Mouse (Mus musculus): ENCODE measurements around the gene Slc25a10.

Gene Slc25a10

GRCm38 (mm10) chr11:120491317-120492023, at the start of gene Slc25a10:
TSS of gene Slc25a10 (plus strand) at chr11:120491840.
- DNase-seq: peak; percentile 84

- no peak for DNase-seq
Measured at GRCm38 (mm10) chr11:120442344-120442743, 49.3 kb upstream of the Slc25a10 start, which contains the start of gene Tspan10. TSS of gene Tspan10 (plus strand) at chr11:120442644.

DNA sequence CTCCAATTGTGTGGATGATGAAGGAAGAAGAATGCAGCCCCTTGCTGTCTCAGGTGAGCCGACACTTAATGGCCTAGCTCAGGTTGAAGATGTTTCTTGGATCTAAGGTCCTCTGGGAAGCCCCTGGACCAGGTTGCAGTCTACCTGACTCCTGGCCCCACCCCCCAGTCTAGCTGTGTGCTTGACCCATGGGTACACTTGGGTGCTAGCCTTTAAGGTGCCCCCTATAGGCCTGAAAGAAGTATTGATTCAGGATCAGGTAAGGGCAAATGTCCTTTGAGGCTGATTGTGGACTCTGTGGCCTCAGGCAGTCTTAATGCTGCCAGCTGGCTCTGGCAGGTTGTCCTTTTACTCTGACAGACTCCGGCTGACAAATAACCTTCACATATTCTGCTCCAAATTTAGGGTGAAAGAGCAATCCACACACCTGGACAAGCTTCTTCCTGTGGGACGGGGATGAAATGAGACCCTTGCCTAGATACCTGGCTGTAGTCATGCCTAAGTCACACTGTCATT, 48.8 kb upstream of the Slc25a10 start:
- DNase-seq: no peak

GRCm38 (mm10) chr11:120444106-120444505, 47.5 kb upstream of the Slc25a10 start:
- DNase-seq: no peak

- no peak for DNase-seq
Measured at GRCm38 (mm10) chr11:120445475-120445874, 46.2 kb upstream of the Slc25a10 start.

DNA sequence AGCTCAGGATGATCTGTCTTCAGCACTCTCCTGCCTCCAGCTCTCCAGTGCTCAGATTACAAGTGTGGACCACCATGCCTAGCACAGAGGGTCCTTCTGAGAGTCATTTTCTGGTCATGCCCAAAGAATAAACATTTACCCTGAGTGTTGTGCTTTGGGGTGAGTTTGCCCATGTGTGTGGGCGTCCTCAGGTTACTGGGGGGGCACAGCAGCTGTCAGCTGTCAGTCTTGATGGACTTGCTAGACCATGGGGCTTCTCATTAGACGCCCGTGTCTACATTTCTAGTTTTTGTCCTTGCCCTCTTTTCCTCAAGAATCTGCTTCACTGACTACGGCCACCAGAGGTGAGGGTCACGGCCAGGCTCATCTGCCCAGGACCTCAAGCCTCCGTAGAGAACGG, 44.5 kb upstream of the Slc25a10 start:
- DNase-seq: no peak

DNA sequence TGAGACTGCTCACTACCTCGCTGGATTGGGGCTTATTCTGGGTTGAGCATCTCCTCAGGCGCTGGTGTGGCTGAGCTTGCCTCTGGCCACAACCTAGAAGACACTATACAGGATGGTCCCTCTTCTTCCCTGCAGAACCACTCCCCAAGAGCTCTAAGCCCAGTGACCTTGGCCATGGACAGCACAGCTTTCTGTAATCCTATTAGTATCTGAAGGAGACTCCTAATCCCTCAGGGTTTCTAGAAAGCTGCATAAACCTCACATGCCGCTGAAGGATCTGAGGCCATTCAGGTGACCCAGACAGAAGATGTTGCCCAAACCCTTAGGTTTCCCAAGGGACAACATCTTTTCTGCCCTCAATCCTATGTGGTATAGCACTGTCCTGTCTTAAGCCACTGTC, 39.4 kb upstream of the Slc25a10 start:
- DNase-seq: no peak

DNA sequence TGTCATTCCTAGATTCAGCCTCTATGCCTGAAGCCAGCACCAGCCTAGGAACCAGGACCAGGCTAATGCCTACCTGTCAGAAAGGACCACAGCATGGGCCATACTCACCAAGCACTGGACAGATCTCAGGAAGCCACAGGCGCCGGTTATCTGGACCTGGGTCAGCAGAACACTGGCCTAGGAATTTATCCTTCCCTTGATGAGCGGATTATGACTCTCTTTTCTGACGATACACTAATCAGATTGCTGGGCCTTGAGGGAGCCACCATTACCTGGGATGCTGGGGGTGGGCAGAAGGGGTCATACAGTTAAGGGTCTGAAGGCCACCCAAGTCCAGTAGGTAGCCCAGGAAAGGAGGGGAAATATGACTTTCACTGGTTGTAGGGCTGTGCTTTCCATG, 38.3 kb upstream of the Slc25a10 start, which contains the start of gene Pde6g:
Gene Pde6g, minus strand, starts transcription at position 195 of the 400 bp plus-strand sequence.
- DNase-seq: no peak

- DNase-seq: no peak
Measured at GRCm38 (mm10) chr11:120454965-120455364, 36.7 kb upstream of the Slc25a10 start.

DNA sequence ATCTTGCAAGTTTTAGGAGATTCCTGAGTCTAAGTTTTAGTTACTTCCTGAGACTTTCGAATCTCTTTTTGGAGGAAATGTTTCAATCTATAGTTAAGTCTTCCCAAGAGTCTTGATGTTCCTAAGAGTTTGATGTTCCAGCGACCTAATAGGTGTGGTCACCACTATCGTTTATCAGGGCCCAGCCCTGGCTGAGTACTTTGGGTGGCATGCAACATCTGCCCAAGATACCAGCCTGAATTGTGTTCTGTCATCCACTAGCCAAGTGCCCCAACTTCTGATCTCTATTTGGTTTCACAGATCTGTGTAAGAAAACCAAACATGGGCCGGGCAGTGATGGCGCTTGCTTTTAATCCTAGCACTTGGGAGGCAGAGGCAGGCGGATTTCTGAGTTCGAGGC, 36.2 kb upstream of the Slc25a10 start:
- no peak for DNase-seq

GRCm38 (mm10) chr11:120457370-120457769, 34.3 kb upstream of the Slc25a10 start:
- no peak for DNase-seq

DNA sequence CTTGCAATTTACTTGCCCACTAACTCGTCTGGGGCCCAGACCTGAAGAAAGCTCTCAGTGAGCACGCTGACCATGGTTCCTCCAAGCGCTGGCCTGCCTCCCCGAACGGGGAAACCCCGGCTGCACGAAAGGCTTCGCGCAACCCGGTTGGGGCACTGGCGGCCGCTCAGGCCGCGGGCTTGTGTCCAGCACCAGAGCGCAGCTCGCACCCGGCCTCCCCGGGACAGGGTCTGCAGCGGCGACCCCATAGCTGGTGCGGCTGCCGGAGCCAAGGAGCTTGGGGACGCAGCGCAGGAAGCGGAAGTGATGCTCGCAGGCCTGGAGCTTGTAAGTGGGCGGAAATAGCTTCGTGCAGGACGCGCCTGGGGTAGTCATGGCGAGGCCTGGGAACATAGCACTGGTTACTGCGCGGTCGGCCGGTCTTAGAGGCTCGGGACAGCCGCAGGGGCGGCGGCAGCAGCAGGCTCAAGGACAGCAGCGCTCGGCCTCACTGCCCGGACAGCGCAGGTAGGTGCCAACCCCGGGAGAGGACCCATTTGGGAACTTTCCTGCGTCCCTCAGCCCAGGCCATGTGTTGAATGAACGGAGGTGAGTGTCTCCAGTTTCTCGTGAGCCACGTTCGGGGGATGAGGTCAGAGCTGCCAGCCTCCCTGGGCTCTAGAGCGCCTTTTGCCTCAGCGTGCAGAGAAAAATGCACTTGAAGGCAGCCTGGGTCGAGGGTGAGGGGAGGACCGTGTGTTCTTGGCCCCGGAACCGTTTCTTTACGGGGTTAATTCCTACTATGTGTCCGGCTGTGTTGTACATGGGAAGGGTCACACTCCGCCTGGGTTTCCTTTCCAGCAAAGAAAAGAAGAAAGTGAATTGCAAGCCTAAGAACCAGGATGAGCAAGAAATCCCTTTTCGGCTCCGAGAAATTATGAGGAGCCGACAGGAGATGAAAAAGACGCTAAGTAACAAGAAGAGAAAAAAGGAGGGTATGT, 33.6 kb upstream of the Slc25a10 start, which contains the start of the genes Oxld1 and Ccdc137:
Gene Oxld1, minus strand, starts transcription at position 297 of the 980 bp plus-strand sequence.
Gene Ccdc137, plus strand, starts transcription at position 344 of the 980 bp plus-strand sequence.
- peak; percentile 79 for DNase-seq

DNA sequence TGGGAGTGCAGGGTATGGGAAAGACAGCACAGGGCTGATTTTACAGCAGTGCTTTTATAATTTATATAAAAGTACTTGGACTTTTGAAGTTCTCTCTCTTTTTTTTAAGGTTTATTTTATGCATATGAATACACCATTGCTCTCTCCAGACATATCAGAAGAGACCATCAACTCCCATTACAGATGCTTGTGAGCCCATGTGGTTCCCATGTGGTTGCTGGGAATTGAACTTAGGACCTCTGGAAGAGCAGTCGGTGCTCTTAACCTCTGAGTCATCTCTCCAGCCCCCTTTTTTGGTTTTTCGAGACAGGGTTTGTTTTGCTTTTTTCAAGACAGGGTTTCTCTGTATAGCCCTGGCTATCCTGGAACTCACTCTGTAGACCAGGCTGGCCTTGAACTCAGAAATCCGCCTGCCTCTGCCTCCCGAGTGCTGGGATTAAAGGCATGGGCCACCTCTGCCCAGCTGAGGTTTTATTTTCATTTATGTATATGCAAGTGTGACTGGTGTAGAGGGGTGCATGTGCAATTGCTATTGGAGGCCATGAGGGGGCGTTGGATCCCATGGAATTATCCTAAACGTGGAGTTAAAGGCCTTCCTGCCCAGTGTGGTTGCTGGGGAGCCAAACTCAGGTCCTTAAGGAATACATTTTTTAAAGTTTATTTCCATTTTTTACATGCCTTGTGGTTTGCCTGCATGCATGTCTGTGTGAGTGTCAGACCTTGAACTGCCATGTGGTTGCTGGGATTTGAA, 32.6 kb upstream of the Slc25a10 start:
- DNase-seq: no peak

DNA sequence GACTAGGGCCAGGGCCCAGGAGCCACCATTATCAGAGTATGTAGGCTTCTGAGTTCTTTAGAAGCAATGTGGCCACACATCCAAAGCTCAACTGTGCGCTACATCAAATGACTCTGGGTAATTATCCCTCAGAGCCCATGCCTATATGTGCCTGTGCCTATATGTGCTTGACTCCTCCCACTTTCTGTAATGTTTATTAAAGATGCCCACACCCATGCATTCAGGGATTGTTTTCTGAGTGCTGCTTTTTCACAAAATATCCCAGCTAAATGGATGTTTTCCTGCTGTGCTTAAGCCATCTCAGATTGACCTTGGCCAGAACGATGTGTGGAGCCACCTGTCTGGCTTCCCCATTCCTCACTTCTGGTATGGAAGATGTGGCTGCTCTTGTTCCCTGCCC, 28.1 kb upstream of the Slc25a10 start:
- no peak for DNase-seq

DNA sequence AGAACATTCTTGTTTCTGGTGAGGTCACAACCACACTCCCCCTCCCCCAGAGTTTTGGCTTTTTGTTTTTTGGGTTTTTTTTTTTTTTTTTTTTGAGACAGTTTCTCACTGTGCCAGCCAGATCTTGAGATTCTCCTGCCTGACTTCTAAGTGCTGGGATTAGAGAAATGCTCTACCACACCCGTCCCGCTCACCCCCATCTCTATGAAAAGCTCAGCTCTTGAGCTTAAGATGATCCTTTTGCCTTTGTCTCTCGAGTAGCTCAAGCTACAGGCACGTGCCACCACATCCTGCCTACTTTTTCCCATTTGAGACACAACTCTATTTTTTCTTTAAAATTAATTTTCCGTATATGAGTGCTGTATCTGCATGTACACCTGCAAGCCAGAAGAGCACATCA, 27.3 kb upstream of the Slc25a10 start:
- no peak for DNase-seq

DNA sequence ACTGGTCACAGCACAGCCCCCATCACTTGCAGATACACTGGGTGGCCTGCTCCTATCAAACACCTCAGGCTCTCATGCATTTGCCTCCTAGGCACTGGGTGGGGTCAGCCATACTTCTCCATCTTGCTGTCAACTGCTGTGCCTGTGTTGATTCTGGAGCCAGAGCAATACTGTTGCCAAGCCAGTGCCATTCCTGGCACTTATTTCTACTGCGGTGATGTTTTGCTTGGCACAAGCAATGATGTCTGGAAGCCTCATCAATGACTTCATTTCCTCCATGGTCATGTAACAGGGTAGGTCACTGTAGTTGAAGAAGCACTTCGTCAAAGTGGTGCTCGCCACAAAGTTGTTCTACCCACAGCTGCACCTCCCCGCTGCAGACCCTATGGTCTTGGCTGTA, 26.1 kb upstream of the Slc25a10 start:
- DNase-seq: no peak

DNA sequence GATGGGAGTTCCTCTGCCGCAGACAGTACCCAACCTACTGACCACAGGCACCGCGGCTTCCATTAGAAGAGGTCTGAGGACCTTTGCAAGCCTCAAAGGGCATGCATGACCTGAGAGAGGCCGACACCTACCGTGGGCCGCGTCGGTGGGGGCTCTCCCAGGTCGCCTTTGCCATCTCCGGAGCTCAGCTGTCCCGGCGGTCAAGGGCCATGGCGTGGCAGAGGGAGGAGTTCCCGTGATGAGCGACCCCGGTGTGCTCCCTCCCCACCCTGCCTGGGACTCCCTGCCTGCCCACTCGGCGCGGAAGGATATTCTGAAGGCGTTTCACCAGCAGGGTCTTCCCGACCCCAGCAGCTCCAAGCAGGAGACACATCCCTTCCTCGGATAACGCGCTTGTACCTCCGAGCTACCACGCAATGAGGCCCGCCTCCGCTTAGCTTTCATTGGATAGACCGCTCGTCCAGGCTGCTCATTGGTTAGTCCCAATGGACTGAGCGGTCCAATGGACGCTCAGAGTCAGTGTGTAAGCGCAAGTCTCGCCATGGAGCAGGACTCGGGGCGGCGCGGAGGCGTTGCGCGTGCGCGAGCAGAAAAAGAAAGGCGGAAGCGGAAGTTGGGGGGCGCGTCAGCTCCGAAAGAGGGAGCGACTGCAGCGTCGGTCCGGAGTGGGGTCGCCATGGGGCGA, 24.4 kb upstream of the Slc25a10 start, which contains the start of gene Arl16:
Gene Arl16, minus strand, starts transcription at position 557 of the 685 bp plus-strand sequence.
- DNase-seq: peak; percentile 97

- DNase-seq: no peak
Measured at GRCm38 (mm10) chr11:120467736-120468092, 23.9 kb upstream of the Slc25a10 start.

DNA sequence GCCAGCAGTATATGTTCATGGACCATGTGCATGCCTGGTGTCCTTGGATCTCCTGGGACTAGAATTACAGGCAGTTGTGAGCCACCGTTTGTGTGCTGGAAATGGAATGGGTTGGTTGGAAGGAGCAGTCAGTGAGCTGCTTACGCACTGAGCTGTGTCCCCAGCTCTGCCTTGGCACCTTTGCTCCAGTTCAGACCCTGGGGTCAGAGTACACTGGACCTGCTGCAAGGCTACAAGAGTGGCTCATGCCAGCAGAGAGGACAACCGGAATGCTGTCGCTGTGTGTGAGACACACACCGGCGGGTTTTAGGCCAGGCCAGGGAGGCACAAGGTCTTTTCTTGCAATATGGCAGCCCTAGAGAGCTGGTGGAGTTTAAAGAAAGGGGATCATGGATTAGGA, 19.6 kb upstream of the Slc25a10 start:
- DNase-seq: no peak

DNA sequence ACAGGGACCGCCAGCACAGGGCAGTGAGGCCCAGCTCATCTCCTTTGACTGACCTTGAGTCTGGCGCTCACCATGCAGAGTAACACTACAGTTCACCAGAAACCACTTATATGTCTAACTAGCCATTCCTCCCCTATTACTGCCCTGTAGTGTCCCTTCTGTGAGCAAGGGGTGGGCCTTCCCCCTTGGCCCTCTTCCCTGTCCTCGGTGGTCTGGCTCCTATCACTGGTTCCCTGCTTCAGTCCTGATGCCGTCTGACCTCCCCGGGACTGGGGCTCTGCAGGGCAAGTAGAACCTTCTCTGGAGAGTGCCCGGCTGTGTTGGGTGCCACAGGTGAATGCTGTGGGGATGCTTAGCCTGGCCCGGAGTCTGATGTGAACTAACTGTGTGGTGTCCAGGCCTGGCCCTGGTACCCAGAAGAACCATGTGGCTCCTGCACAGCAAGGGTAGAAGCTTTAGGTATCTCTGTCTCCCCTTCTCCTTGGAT, 8.1 kb upstream of the Slc25a10 start:
- no peak for DNase-seq

DNA sequence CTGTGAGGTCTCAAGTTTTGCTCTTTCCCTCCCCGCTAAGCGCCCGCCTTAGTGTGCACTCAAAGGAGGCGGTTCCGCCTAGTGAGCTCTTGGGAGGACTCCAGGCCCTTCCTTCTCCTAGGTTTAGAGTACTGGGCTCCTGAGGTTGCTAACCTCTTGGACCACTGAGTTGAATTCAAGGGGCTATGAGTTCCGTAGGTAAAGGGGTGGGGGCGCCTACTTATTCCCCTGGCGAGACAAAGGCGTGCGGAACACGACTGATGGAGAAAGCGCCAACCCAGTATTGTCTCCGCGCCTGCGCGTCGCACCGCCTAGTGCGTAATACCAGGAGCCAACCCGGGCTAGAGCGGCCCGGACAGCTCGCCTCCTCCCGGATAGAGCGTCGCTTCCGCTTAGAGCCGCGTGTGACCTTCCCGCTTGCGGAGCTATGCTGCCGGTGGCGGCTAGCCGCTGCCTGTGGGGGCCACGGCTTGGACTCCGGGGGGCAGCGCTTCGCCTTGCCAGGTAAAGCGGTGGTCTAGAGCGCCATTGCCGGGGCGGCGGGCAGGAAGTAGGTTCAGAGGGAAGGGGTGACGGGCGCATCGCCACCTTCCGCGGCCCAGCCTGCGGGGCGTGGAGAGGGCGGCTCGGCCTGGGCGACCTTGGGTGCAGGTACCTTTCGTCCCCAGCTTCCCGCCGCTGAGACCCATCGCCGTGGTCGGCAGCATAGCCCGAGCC, 7.2 kb upstream of the Slc25a10 start, which contains the start of gene Mrpl12:
Gene Mrpl12, plus strand, starts transcription at position 349 of the 717 bp plus-strand sequence.
- DNase-seq: peak; percentile 89

Data from thymus, postnatal 14 days (tissue).